Mouse (Mus musculus) brain, embryonic 18.5 days (tissue): ENCODE data around the gene Ccdc63.
A peak's percentile ranks its signal among the peaks of the same experiment; 100 is the strongest.

Experiments used
- DNase-seq: peaks from one replicate; pipeline ENCODE4 v3.0.0-alpha.2; 2012; ENCODE audit warnings: low read depth, low spot score

The Ccdc63 gene

DNA sequence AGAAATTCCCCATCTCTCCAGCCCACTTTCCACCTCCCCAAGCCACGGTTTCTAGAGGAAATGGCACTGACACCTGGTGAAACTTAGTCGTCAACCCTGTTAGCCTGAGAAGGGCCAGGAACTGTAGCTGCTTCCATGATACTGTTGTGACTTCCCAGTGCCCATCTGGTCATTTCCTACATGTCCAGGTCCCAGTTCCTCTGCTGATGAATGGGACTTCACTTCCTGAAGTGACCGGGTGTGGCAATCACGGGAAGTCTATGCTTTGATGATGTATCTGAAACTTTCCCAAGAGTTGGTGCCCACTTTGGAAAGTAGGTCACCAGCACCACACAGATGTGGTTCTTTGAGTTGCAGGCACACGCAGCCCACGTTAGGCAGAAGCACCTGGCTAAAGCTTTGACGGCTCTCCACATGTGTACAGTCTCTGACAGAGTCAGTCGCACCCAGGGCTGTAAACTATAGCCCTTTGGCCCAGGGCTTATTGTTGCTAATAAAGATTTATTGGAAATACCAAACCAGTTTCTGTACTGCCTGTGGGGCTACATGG lies 15.3 kb downstream of the Ccdc63 start:
- no peak for DNase-seq

DNA sequence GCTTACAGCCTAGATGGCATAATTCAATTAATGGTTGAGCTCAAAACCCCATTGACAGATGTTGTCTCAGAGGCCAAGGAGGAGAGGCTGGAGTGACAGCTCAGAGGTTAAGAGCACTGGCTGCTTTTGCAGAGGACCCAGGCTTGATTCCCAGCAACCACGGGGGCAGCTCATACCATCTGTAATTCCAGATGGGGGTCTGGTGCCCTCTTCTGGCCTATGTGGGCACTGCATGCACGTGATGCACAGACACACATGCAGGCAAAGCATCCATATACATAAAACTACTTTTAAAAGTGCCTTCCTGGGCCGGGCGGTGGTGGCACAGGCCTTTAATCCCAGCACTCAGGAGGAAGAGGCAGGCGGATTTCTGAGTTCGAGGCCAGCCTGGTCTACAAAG lies 24.4 kb downstream of the Ccdc63 start:
- no peak for DNase-seq

DNA sequence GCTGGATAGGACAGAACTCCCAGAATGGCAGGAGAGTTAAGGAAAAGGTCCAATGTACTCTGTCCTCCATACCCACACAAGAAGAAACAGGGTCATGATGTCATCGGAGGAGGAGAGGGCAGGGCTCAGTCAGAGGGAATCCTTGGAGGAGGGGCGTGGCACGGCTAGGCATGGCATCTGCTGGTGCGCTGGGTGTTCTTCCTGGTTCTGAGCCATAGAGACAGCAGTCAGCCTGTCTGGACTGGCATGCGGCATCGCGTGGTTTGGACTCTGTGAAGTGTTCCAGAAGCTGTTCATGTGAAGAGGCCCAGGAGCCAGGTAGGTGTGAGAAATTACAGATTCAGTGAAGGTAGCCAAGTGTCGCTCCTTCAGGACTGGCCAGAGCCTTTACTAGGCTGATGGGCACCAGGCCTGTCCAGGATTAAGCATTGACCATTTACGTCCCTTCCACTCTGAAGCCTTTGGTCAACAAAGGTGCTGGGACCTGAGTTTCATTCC lies 25.3 kb downstream of the Ccdc63 start:
- DNase-seq: no peak

DNA sequence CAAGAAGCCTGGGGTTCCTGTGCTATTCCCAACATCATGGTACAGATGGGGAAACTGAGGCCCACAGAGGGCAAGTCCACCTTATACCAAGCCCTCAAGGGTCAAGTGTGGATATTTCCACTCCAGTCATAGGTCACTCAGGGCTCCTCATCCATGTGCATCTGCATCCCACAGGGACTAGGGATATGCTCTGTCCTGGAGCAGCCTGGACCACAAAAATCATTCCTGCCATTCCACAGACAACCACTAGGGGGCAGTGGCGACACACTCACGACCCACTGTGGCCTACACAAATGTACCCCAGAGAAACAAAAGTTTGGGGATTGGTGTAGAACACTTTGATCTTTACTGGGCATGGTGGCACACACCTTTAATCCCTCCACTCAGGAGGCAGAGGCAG lies 26.4 kb downstream of the Ccdc63 start:
- DNase-seq: no peak

DNA sequence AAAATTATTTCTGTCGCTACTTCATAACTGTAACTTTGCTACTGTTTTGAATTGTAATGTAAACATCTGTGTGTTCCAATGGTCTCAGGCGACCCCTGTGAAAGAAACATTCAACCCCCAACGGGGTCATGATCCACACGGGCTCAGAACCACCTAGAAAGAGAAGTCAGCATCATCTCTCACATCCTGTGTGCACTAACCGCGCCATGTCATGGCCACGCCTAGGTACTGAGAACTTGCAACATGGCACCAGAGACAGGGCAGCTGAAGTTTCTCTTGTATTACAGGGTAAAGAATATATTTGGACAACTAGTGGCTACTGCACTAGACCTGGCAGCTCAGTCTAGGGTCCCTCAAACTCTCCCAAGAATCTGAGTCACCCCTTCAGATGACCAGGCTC lies 27.2 kb downstream of the Ccdc63 start:
- DNase-seq: no peak

DNA sequence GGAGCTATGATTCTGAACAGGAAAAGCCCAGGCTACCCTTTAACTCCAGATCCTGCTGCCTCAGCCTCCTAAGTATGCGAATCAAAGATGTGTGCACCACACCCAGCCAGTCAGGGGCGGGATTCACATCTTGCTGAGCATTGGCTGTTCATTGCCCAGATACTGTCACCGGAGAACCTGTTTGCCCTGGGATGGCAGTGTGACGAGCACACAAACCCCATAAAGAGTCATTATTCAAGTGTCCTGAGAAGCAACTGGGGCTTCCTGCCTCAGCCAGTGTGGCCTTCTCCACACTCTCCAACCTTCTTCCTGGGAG lies 28.7 kb downstream of the Ccdc63 start:
- DNase-seq: no peak

DNA sequence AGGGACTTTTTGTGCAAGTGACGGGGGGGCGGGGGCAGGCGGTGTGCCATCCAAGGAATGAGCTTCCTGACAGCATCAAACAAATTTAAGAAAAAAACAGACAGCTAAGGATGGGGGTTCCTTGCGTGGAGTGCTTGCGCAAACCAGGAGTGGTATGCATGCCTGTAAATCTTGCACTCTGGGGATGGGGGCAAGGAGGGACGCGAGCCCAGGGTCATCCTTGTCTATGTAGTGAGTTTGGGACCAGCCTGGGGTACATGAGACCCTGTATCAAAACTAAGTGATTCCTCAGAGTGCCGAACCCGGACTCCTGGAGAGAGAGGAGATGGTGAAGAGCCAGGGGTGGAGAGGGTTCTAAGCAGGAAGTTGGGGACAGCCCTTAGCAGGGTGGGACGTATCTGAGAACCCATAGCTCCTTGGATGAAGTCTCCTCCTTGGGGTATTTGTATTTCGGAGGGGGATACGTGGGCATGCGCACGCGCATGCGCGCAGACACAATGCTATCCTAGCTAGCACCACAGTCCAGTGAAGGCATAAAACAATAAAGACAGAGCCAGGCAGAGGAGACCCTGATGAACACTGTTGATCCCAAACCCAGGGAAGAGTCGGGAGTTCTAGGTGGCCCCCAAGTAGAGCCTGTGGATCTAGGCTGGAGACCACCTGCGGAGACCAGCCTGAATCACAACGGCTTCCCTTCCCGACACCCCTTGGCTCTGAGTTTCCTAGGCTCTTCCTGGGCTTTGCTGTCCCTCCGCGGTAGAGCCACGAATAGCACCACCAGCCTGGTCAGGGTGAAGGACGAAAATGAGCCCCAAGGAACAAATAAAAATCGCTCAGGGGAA lies 29.3 kb downstream of the Ccdc63 start:
- no peak for DNase-seq

DNA sequence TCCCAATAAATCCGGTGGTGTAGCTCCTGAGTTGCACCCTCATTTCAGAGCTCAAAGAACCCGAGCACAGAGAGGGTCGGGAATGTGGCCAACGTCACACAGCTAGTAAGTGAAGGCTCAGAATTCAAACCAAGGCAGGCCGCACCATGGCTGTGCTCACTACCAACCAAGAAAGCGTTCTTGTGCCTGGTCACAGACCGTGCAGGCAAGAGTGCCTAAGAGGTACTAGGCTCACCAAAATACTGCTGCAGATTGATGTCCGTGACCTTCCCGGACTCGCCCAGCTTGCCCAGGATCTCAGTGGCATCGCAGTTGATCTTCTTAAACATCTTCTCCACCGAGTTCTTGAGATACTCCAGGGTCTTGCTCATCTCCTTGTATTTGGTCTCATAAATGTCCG lies 30.0 kb downstream of the Ccdc63 start:
- DNase-seq: no peak

DNA sequence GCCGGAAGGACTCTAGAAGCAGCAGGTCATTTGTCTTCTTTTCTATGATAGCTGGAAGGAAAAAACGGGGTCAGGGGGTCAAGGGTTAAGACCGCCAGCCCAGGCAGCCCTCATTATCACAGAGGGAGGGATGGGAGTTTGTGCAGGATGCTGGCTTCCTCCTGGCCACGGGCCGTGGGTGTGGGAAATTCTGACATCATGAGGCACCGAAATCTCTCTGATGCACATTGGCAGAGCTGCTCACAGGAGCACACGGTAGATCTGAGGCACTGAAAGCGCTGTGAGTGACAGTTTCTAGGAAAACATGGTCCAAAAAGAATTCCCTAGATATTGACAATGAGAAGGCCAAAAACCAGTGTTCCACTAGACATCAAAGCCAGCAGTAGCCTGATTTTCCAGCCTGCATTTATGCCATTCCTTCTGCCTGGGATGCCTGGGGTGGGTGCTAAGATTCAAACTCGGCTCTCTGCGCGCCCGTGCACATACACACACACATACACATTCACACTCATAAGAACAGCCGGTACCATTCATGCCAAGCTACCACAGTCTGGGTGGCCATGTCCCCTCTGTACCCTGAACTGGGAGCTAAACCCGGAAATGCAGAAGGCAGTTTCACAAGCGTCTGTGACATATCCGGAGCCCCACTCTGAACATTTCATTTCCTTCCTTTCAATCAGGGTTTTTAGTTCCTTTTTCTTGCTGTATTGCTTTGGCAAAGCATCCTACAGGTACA lies 31.1 kb downstream of the Ccdc63 start:
- no peak for DNase-seq

DNA sequence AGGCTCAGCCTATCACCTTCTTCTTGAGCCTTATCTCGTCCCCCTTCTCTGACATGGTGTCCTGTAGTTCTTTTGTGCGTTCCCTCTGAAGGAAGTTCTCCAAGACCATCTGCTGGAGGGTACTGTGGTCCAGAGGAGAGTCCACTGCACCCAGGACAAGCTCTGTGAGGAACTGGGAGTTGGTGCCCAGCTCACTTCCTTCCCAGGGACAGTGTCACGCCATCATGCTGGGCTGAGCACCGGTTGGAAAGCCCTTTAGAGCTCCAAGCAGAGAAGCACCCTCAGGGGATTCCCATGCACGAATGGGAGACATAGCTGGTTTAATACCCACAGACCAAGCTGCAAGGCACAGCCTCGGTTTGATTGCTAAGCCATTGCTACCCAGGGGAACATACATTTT lies 32.5 kb downstream of the Ccdc63 start:
- DNase-seq: no peak

DNA sequence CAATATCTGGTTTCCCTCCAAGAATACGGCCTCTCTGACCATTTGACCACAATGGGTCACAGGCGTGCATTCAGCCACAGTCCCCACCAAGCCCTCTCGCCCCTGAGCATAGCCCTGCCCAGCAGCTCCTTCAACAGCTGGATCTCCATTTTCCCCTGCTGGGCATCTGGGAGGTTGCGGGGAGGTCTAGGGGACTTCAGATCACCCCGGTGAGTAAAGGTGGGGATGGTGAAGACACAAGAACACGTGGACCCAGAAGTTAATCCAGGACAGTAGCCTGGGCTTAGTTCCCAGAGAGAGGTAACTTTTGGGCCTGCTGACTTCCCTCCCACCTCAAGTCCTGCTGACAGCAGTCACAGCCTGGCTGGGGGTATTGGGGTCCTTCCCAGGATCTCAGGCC lies 34.4 kb downstream of the Ccdc63 start:
- DNase-seq: no peak

DNA sequence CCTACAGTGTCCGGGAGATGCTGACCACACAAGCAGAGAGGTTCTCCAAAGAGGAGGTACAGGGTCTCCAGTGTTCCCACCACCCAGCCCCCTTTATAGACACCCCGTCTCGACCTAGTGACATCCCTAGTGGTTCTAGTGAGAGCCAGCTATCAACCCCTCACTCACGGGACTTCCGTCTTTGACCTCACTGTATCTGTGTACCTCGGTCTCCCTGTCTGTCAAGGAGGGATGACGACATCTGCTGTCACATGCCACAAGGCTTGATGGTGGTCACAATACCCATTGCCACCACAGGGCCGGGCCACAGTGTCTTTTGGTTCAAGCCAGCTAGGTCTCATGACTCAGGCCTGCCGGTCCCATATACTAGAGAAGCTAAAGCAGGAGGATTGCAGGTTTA lies 35.6 kb downstream of the Ccdc63 start:
- no peak for DNase-seq

DNA sequence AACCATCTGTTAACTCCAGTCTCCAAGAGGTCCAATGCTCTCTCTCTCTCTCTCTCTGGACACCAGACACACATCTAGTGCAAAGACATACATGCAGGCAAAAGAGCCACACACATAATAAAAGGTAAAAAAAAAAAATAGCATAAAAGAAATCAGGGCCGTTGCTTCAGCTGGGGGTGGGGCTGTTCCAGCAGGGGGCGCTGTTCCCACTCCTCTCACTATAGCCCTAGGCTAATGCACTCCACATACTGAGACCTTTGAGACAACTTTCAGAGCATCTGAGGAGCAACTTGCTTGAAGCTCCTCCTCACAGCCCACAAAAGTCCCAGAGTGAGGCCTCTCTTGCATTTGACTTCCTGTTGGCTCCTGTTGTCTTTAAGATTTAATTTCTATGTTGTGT lies 36.4 kb downstream of the Ccdc63 start:
- DNase-seq: no peak

DNA sequence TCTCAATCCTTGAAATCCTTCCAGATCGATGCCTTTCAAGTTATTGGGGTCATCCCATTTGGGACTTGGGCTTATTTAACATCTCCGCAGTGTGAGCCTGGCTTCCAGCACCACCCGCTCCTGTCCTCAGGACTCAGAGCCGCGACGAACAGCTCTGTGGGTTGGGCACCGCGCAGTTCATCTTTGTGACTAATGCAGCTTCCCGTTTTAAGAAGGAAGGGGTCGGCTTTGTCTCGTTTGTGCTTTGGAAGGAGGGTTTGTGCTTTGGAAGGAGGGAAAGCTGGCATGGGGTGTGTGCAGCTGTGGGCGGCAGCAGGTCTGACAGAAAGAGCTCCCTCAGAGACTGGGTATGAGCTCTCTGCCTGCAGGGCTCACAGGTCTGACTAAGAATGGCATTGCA lies 37.5 kb downstream of the Ccdc63 start:
- no peak for DNase-seq

DNA sequence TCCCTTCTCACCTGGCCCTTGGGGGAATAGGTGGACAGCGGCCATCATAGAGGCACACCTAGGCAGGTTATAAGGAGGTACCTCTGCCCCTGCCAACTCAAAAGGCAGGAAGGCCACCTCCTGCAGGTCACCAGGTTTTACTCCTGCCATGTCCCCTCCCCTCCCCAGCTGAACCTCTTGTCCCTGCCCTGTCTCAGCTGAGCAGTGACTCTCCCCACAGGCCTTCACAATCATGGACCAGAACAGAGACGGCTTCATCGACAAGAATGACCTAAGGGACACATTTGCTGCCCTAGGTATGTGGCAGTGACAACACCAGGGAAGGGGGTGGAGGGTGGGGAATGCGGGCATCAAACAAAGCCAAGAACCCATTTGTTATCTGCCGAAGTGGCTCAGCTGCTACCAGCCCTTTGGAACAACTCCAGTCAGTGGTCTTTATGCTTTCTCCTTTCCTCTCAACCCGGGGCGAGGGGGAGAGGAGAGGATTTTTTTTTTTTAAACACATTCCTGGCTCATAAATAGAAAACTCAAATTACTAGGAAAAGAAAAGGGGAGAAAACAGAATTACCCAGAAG lies 38.1 kb downstream of the Ccdc63 start:
- DNase-seq: no peak

DNA sequence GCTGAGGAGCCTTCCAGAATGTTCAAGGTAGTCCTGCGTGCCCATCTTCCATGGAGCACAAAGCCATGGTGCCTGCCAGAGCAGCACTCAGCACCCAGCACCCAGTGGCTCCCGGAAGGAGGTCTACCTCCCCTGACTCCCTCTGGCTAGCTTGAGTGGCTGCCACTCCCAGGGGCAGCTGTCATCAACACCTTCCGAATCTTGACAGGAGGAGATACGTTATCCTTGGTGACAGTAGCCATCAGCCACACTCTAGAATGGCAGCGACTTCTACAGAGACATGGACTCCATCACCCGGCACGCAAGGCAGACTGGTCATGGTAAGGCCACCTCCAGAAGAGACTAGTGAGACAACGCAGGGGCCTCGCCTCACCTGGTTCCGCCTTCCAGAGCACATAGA lies 46.2 kb downstream of the Ccdc63 start:
- no peak for DNase-seq

DNA sequence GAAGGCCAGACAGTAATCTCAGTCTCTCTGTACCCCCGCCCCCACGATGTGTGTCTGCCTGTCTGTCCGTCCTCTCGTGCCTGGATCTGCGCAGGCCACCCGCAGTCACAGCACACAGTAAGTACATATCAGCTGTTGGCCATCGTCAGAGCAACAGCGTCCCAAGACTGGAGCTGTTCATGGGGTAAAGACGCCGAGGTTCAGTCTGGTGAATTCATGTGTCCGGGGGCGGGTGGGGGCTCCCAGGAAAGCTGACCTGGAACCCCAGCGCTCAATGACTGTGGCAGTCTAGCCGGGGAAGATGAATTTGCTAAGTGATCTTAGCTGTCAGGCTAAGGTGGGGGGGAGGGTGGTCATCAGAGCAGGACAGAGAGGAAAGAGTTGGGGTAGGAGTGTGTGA lies 46.9 kb downstream of the Ccdc63 start:
- DNase-seq: no peak

DNA sequence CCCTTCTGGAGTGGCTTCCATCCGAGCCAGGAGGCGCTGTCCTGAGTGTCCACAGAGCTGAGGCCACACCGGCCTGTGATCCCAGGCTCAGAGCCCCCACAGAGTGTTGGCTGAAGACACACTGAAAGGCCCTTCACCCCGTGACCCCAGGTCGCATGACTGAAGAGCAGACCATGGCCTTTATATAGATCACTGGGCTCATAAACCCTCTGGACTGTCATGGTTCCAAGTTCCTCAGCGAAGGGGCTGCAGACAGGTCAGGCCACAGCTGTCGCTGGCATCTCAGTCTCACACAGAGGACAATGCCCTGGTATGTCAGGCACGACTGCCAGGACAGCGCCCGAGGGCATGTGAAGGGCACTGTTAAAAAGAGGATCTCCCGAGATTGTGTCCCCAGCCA lies 47.8 kb downstream of the Ccdc63 start:
- no peak for DNase-seq

DNA sequence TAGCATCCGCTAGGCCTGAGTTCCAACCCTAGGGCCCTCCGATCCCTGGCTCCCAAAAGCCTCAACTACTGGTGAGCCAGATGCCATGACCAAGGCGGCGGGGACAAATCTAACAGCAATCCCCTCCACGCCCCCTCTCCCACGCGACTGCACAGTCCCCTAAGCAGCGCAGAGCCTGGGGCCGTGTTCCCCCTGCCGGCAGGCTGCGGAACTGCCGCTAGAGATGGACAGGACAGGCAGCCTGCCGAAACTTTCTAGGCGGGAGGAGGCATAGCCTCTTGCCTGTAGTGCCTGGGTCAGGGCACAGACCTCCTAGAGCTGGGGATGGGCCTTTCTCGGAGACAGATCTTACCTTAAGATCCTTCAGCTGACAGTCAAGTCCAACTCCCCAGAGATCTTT lies 49.6 kb downstream of the Ccdc63 start:
- DNase-seq: no peak

DNA sequence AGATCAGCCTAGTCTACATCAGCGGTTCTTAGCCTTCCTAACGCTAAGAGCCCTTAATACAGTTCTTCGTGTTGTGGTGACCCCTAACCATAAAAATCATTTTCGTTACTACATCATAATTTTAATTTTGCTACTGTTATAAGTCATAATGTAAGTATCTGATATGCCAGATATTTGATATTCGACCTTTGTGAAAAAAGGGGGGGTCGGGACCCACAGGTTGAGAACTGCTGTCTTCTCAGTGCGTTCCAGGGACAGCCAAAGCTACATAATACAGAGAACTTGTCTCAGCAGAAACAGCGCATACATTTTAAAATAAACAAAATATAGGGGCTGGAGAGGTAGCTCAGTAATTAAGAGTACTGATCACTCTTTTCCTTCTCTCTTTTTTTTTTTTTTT lies 51.0 kb downstream of the Ccdc63 start:
- no peak for DNase-seq

DNA sequence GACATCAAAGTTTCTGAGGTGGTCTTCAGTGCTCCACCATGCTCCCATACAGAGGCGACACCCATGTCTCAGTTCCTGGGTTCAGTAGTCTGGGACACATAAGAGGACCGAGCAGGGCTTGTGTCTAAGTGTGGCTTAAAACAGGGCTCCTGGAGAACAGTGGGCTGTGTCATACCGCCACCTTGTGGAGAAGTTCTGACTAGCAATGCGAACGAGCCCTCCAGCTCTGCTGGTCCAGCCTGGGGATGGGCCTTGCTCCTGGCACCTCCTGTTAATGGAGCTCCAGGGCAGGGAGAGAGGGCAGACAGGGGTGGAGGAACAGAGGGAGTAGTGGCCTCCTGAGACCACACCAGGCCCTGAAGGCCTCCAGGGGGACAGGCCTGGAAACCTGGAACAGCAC lies 51.7 kb downstream of the Ccdc63 start:
- DNase-seq: peak; percentile 56

DNA sequence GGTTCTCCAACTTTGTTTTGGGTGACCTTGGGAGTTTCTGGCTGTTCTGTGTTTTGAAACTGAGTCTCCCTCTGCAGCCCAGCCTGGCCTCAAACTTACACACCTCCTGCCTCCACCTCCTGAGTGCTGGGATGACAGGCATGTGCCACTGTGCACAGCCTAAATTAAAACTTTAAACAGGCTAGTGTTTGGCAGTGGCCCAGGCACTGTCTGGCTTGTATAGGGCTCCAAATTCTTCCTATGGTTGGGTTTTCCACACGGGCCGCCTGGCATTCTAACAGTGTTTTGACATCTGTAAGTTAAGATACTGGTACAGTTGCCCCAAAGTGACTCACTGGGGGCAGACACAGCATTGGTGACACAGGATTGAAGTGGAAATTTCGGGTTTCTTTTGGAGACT lies 54.5 kb downstream of the Ccdc63 start:
- no peak for DNase-seq

DNA sequence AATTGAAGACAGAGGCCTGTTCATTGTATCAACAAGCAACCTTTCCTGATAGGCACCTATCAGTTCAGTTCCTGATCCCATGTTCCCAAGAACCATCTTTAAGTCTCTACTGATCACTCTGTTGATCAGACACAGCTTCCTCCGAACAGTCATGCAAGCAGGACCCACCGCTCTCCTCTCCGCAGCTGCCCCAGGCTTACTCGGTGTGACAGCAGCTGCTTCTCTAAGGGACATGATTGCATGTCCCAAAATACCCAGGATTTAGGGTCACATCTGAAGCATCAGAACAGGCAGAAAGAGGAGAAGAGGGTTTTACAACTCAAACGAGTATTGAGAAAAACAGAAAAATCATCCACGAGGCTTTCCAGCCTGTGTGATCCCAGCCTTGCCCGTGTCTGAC lies 55.3 kb downstream of the Ccdc63 start:
- DNase-seq: no peak
